Mouse (Mus musculus) myocyte (in vitro differentiated cells): ENCODE data around the gene Fbrsl1. TPM values are rescaled to one million over a fixed set of nuclear protein-coding genes. Genes with fewer than 3 reads are reported as not detected.

Source experiments
- H3K27me3 ChIP-seq: one replicate; pipeline ENCODE4 v1.6.1; 2011; ENCODE audit not compliant: control insufficient read depth, insufficient read depth, insufficient read length
- H3K36me3 ChIP-seq: one replicate; pipeline ENCODE4 v1.6.1; 2011; ENCODE audit not compliant: control insufficient read depth, insufficient read depth
- H3K4me2 ChIP-seq: one replicate; pipeline ENCODE4 v1.6.1; 2011; ENCODE audit warnings: low read depth, control low read depth
- H3K4me3 ChIP-seq: one replicate; pipeline ENCODE4 v1.5.1; 2011; ENCODE audit warnings: mild to moderate bottlenecking, control low read depth, moderate library complexity
- H3K79me2 ChIP-seq: one replicate; pipeline ENCODE4 v1.6.1; 2011; ENCODE audit not compliant: control insufficient read depth, insufficient read depth
- H3ac ChIP-seq: one replicate; pipeline ENCODE4 v1.6.1; 2011; ENCODE audit not compliant: control insufficient read depth, insufficient read length
- CEBPB ChIP-seq: IDR thresholded peaks from 2 replicates; pipeline ENCODE4 v1.6.1; 2011; ENCODE audit warnings: mild to moderate bottlenecking, moderate library complexity; ENCODE audit not compliant: poor library complexity, insufficient read depth, severe bottlenecking
- E2F4 ChIP-seq: IDR thresholded peaks from one replicate; pipeline ENCODE4 v1.6.1; 2011; ENCODE audit warnings: mild to moderate bottlenecking, control low read depth, moderate library complexity; ENCODE audit not compliant: insufficient read depth
- MAX ChIP-seq: IDR thresholded peaks from one replicate; pipeline ENCODE4 v1.6.1; 2011; ENCODE audit warnings: low read depth, mild to moderate bottlenecking, control low read depth
- MYOD1 ChIP-seq, 3 experiments: IDR thresholded peaks; one replicate each; pipeline ENCODE4 v1.6.1; 2011; ENCODE audit warnings: control low read depth in 2 of 3, low read depth in 2 of 3, mild to moderate bottlenecking in 2 of 3, moderate library complexity in 1 of 3; ENCODE audit not compliant: insufficient read length in 2 of 3, control insufficient read depth in 1 of 3
- MYOG ChIP-seq, 3 experiments: IDR thresholded peaks; one replicate each; pipeline ENCODE4 v1.6.1; 2011; ENCODE audit warnings: control low read depth in 2 of 3, low read depth in 2 of 3, mild to moderate bottlenecking in 2 of 3; ENCODE audit not compliant: insufficient read length in 2 of 3, control insufficient read depth in 1 of 3, insufficient read depth in 1 of 3
- POLR2A ChIP-seq: IDR thresholded peaks from one replicate; pipeline ENCODE4 v1.6.1; 2011; ENCODE audit warnings: low read depth, mild to moderate bottlenecking, control low read depth, moderate library complexity; ENCODE audit not compliant: insufficient read length
- POLR2AphosphoS2 ChIP-seq: IDR thresholded peaks from one replicate; pipeline ENCODE4 v1.6.1; 2011; ENCODE audit warnings: low read depth, control low read depth; ENCODE audit not compliant: insufficient read length
- REST ChIP-seq: IDR thresholded peaks from one replicate; pipeline ENCODE4 v1.6.1; 2011; ENCODE audit warnings: mild to moderate bottlenecking, control low read depth, moderate library complexity; ENCODE audit not compliant: insufficient read depth, insufficient read length
- SRF ChIP-seq: IDR thresholded peaks from one replicate; pipeline ENCODE4 v1.6.1; 2011; ENCODE audit warnings: low read depth; ENCODE audit not compliant: control insufficient read depth, insufficient read length
- TCF12 ChIP-seq: IDR thresholded peaks from one replicate; pipeline ENCODE4 v1.6.1; 2011; ENCODE audit warnings: mild to moderate bottlenecking, control low read depth; ENCODE audit not compliant: poor library complexity, insufficient read depth, severe bottlenecking
- TCF3 ChIP-seq: IDR thresholded peaks from one replicate; pipeline ENCODE4 v1.6.1; 2011; ENCODE audit warnings: low read depth, control low read depth; ENCODE audit not compliant: insufficient read length
- USF1 ChIP-seq: IDR thresholded peaks from one replicate; pipeline ENCODE4 v1.6.1; 2011; ENCODE audit warnings: low read depth, mild to moderate bottlenecking, control low read depth, moderate library complexity
- polyA plus RNA-seq: library from polyadenylated mRNA; unstranded; fragments of >200 nt; fragmentation: generic; extraction: Trizol; gene quantifications from one replicate; pipeline ENCODE4 v1.2.1, GENCODE M21; 2012; ENCODE audit warnings: missing spikeins

Fbrsl1 gene
- polyA plus RNA-seq, 1 experiment = 19.0 TPM

DNA sequence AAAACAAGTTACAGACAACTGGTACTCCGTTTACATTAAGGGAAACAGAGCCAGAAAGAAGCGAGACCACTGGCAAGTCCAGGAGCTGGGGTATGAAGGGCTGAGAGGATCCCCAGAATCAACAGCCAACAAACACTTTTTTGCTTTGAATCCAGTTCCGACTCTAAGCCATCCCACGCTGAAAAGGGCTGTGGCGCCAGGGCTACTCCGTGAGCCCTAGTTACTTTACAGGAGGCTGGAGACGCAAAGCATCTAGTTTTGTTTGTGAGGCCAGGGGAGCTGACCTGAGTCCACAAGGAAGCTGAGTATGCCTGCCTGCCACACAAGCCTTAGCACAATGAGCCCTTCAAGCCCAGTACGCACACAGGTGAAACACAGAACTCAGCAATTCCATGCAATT, 61.0 kb downstream of the Fbrsl1 start:
- Histone ChIP-seq H3K4me2 (peak overlapping the region; percentile 61), H3K27me3 (no peaks in the 10 kb centered on the region), H3K79me2 (no peaks in the 10 kb centered on the region), H3K4me3 (no peak overlapping the region), H3K36me3 (no peaks in the 10 kb centered on the region), H3ac (no peak overlapping the region)
- TF ChIP-seq E2F4 (no peak), SRF (no peak), CEBPB (no peak), REST (no peak), USF1 (no peak), TCF3 (no peak), TCF12 (no peak), POLR2AphosphoS2 (no peak), MYOG (IDR thresholded peaks at IDR 0.05; ENCODE audit: control insufficient read depth in 1 of 3, insufficient read depth in 1 of 3, insufficient read length in 2 of 3, low read depth in 2 of 3) (no peak), MAX (no peak), POLR2A (no peak), MYOD1 (IDR thresholded peaks at IDR 0.05; ENCODE audit: control insufficient read depth in 1 of 3, insufficient read length in 2 of 3, low read depth in 2 of 3) (no peak)

DNA sequence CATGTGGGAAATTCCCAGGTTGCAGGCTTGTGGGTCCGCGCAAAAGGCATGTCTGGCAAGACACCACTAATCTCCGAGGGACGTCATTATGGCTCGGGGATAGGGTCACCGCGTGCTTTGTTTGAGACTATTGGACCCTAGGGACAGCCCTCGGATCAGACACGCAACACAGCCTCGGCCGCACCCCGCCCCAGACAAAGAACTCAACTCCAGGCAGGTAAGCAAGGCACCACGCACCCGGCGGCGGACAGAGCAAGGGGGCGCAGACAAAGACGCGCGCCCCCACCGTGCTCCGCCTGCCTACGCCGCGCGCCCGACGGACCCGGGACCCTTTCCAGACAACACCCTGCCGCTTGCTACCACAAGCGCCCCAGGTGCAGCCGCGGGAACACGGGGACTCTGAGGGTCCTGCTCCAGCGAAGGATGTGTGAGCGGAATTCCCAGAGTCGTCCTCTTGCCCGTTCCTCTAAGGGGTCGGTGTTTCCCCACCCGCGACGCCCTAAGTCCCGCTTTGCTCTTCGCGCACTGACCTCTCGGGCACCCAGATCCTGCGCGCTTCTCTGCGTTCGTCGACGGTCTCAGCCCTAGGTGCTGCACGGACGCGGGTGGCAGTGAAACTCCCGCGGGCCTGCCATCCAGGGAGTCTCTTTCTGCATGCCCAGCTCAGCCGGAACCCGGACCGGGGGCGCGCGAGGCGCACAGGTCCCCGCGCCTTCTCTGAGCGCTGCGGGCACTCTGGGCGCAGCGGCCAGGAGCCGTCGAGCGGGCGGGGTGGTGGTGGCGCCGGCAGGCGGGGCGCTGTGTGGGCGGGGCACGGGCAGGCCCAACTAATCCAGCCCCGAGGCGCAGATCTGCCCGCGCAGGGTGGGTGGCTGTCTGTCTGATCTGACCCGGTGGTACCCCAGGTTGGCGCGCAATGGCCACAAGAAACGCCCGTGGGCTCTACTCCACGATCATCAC, 61.7 kb downstream of the Fbrsl1 start:
- Histone ChIP-seq H3K4me3 (no peak overlapping the region), H3K79me2 (no peaks in the 10 kb centered on the region), H3K4me2 (peak overlapping the region; percentile 61), H3ac (no peak overlapping the region), H3K27me3 (no peaks in the 10 kb centered on the region), H3K36me3 (no peaks in the 10 kb centered on the region)
- TF ChIP-seq MYOD1 (IDR thresholded peaks at IDR 0.05; ENCODE audit: control insufficient read depth in 1 of 3, insufficient read length in 2 of 3, low read depth in 2 of 3) = no peak
- TF ChIP-seq E2F4 = no peak

DNA sequence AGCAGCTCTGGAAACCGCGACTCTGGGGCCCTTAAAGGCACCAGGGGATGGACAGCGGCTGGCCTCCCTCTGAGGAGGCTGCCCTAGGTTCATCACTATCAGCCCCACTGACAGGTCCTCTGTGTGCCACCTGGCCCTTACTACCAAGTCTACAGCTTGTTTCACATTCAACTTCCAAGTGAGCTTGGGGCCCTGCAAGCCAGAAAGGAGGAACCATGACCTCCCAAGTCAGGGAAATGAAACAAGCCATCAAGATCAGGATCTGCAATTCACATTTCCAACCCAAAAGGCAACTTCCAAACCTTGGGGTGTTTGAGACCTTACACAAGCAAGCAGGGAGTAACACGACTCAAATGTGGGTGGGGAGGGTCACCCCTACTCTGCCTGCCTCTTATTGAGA, 63.0 kb downstream of the Fbrsl1 start:
- Histone ChIP-seq H3K27me3 (no peaks in the 10 kb centered on the region), H3ac (no peak overlapping the region), H3K4me2 (no peak overlapping the region), H3K4me3 (no peak overlapping the region), H3K36me3 (no peaks in the 10 kb centered on the region), H3K79me2 (no peaks in the 10 kb centered on the region)
- TF ChIP-seq REST = no peak
- TF ChIP-seq SRF = no peak
- TF ChIP-seq TCF3 = no peak
- TF ChIP-seq POLR2A = no peak
- no peak for TF ChIP-seq MYOD1 (IDR thresholded peaks at IDR 0.05; ENCODE audit: control insufficient read depth in 1 of 3, insufficient read length in 2 of 3, low read depth in 2 of 3)
- TF ChIP-seq POLR2AphosphoS2 = no peak
- no peak for TF ChIP-seq USF1
- no peak for TF ChIP-seq TCF12
- TF ChIP-seq CEBPB = no peak
- TF ChIP-seq MYOG (IDR thresholded peaks at IDR 0.05; ENCODE audit: control insufficient read depth in 1 of 3, insufficient read depth in 1 of 3, insufficient read length in 2 of 3, low read depth in 2 of 3) = no peak
- TF ChIP-seq E2F4 = no peak
- no peak for TF ChIP-seq MAX

DNA sequence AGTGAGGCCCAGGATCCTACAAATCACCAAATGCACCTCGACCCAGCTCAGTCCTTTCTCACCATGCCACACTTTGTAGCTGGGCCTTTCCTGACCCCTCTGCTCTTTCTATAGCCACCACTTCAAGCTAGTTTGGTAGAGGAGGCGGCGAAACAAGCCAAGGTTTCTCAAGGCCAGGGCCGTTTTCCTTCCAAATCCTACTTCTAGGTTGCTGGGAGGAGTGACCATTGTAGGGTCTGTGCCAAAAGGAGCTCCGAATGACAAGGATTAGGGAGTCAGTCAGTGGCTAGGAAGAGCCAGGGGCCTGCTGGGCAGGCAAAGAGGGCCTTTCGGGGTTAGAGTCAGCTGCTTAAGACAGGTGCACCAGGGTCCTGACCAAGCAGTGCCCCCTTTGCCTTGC, 63.8 kb downstream of the Fbrsl1 start:
- H3K36me3 ChIP-seq = no peaks in the 10 kb centered on the region
- no peak overlapping the region for H3ac ChIP-seq
- H3K4me2 ChIP-seq = no peak overlapping the region
- no peaks in the 10 kb centered on the region for H3K27me3 ChIP-seq
- no peak overlapping the region for H3K4me3 ChIP-seq
- no peak for TF ChIP-seq MYOG (IDR thresholded peaks at IDR 0.05; ENCODE audit: control insufficient read depth in 1 of 3, insufficient read depth in 1 of 3, insufficient read length in 2 of 3, low read depth in 2 of 3)
- TF ChIP-seq SRF = no peak
- TF ChIP-seq TCF3 = no peak
- no peak for TF ChIP-seq MYOD1 (IDR thresholded peaks at IDR 0.05; ENCODE audit: control insufficient read depth in 1 of 3, insufficient read length in 2 of 3, low read depth in 2 of 3)
- no peak for TF ChIP-seq TCF12
- no peak for TF ChIP-seq REST
- TF ChIP-seq CEBPB = no peak
- TF ChIP-seq MAX = no peak
- no peak for TF ChIP-seq POLR2A
- no peak for TF ChIP-seq USF1
- no peaks in the 10 kb centered on the region for H3K79me2 ChIP-seq
